Mouse (Mus musculus) heart, embryonic 11.5 days (tissue): Measurements from ENCODE around the gene Sh3gl2. TPM values are rescaled to one million over a fixed set of nuclear protein-coding genes. Genes with fewer than 3 reads are reported as not detected.

ENCODE experiments used
- ATAC-seq: fragments of 200-750 bp; cut with Nextera tagmentation; replicated peaks from 2 replicates; pipeline ENCODE4 v1.8.0; 2017; ENCODE audit warnings: moderate library complexity; ENCODE audit not compliant: insufficient number of reproducible peaks, low FRiP score, low TSS enrichment
- H3K27ac ChIP-seq: fragments of 300-500 bp; sonication (generic); 2 replicates; pipeline ENCODE4 v1.5.1; 2014; ENCODE audit warnings: mild to moderate bottlenecking, low read depth, low read length
- H3K27me3 ChIP-seq: fragments of 300-500 bp; sonication (generic); 2 replicates; pipeline ENCODE4 v1.6.1; 2014; ENCODE audit warnings: mild to moderate bottlenecking, low read length, mixed read lengths; ENCODE audit not compliant: control insufficient read depth, insufficient read depth
- H3K36me3 ChIP-seq: fragments of 300-500 bp; sonication (generic); 2 replicates; pipeline ENCODE4 v1.6.1; 2014; ENCODE audit warnings: mild to moderate bottlenecking, low read length, moderate library complexity, mixed read lengths; ENCODE audit not compliant: control insufficient read depth, insufficient read depth
- H3K4me1 ChIP-seq: fragments of 300-500 bp; sonication (generic); 2 replicates; pipeline ENCODE4 v1.6.1; 2014; ENCODE audit warnings: low read length; ENCODE audit not compliant: control insufficient read depth, insufficient read depth
- H3K4me2 ChIP-seq: fragments of 300-500 bp; sonication (generic); 2 replicates; pipeline ENCODE4 v1.6.1; 2014; ENCODE audit warnings: mild to moderate bottlenecking, moderate library complexity
- H3K4me3 ChIP-seq: fragments of 300-500 bp; sonication (generic); 2 replicates; pipeline ENCODE4 v1.5.1; 2014; ENCODE audit warnings: low read depth, low read length
- H3K9ac ChIP-seq: fragments of 300-500 bp; sonication (generic); 2 replicates; pipeline ENCODE4 v1.6.1; 2014; ENCODE audit warnings: mild to moderate bottlenecking, low read depth, low read length, moderate library complexity
- H3K9me3 ChIP-seq: fragments of 300-500 bp; sonication (generic); replicated peaks from 2 replicates; pipeline ENCODE4 v1.6.1; 2016; ENCODE audit warnings: low read length; ENCODE audit not compliant: control insufficient read depth
- WGBS: fragments of 180-500 bp; shearing (Covaris S2); extraction: QIAGEN DNeasy Blood & Tissue Kit; methylation state at CpG from one replicate; pipeline ENCODE4 v1.1.7; 2014; ENCODE audit not compliant: insufficient replicate concordance; 5-methylcytosine and 5-hydroxymethylcytosine counted together
- polyA plus RNA-seq: library from polyadenylated mRNA; unstranded; fragments of >200 nt; fragmentation: Nextera tagmentation; extraction: Ambion mirVana; gene quantifications from 2 replicates; pipeline ENCODE4 v1.2.1, GENCODE M21; 2014

The Sh3gl2 gene
- polyA plus RNA-seq, 1 experiment from 2014 or later = 0.76 TPM

DNA sequence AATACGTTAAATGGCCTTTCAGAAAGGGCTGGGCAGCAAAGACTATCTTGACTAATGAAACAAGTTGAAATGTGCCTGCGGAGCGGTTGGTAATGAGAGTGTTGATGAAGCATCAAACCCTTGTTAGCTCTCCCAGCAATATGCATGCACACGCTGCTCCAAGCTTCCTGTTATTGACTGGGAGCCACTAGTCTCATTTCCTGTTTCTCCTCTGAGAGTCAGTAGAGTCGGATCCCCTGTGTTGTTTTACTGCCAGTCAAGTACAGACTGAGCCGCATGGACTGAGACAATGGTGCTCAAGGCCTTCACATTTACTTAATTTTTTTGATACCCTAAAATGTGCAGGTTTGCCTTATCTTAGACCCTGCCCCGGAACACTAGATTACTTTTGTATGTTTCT, 386.1 kb downstream of the Sh3gl2 start:
- no peaks in the 10 kb centered on the region for H3K27me3 ChIP-seq
- no peaks in the 10 kb centered on the region for H3K9me3 ChIP-seq
- H3K36me3 ChIP-seq = no peaks in the 10 kb centered on the region
- H3K4me3 ChIP-seq = no peak overlapping the region
- WGBS = 65% methylated on average over 7 of the region's 7 CpGs
- H3K9ac ChIP-seq = no peak overlapping the region
- no peaks in the 10 kb centered on the region for H3K4me1 ChIP-seq
- ATAC-seq = no peak
- no peak overlapping the region for H3K27ac ChIP-seq
- no peak overlapping the region for H3K4me2 ChIP-seq

DNA sequence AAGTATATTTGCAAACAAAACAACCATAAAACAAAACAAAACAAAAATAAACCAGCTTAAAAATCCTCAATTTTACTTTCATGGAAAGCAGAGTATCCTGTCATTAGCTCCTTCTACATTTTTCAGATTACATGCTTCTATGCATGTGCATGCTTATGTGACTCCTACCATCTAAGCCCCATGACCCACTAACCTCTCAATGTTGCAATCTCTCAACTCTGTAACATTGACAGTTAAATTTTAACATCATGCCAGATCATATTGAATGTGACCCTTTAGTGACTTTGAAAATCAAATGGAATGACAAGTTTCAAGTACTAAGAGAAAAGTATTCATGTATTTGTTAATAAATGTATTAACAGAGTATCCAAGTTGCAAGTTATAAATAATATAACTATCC, 389.2 kb downstream of the Sh3gl2 start:
- Histone ChIP-seq H3K4me3 (no peak overlapping the region), H3K4me1 (no peaks in the 10 kb centered on the region), H3K9me3 (no peaks in the 10 kb centered on the region), H3K36me3 (no peaks in the 10 kb centered on the region), H3K27me3 (no peaks in the 10 kb centered on the region), H3K27ac (no peak overlapping the region), H3K4me2 (no peak overlapping the region), H3K9ac (no peak overlapping the region)
- no peak for ATAC-seq

- H3K4me3 ChIP-seq = no peak overlapping the region
- 73% methylated on average over 3 of the region's 3 CpGs for WGBS
- H3K27ac ChIP-seq = no peak overlapping the region
- H3K36me3 ChIP-seq = no peaks in the 10 kb centered on the region
- H3K9ac ChIP-seq = no peak overlapping the region
- no peak for ATAC-seq
- H3K27me3 ChIP-seq = no peaks in the 10 kb centered on the region
- H3K4me2 ChIP-seq = no peak overlapping the region
- H3K9me3 ChIP-seq = no peaks in the 10 kb centered on the region
- no peaks in the 10 kb centered on the region for H3K4me1 ChIP-seq
Observed at GRCm38 (mm10) chr4:85613331-85613730, 408.4 kb downstream of the Sh3gl2 start.

GRCm38 (mm10) chr4:85618746-85619145, 413.8 kb downstream of the Sh3gl2 start:
- WGBS = 81% methylated on average over 5 of the region's 5 CpGs
- H3K9me3 ChIP-seq = no peaks in the 10 kb centered on the region
- no peak overlapping the region for H3K4me3 ChIP-seq
- no peaks in the 10 kb centered on the region for H3K4me1 ChIP-seq
- H3K27me3 ChIP-seq = no peaks in the 10 kb centered on the region
- no peak for ATAC-seq
- H3K36me3 ChIP-seq = no peaks in the 10 kb centered on the region
- H3K4me2 ChIP-seq = no peak overlapping the region
- H3K27ac ChIP-seq = no peak overlapping the region
- no peak overlapping the region for H3K9ac ChIP-seq

GRCm38 (mm10) chr4:85619261-85619660, 414.3 kb downstream of the Sh3gl2 start:
- no peak overlapping the region for H3K4me3 ChIP-seq
- H3K27me3 ChIP-seq = no peaks in the 10 kb centered on the region
- no peak overlapping the region for H3K9ac ChIP-seq
- no peaks in the 10 kb centered on the region for H3K9me3 ChIP-seq
- no peak overlapping the region for H3K27ac ChIP-seq
- no peaks in the 10 kb centered on the region for H3K36me3 ChIP-seq
- no peaks in the 10 kb centered on the region for H3K4me1 ChIP-seq
- no peak for ATAC-seq
- 81% methylated on average over 3 of the region's 3 CpGs for WGBS
- H3K4me2 ChIP-seq = no peak overlapping the region

DNA sequence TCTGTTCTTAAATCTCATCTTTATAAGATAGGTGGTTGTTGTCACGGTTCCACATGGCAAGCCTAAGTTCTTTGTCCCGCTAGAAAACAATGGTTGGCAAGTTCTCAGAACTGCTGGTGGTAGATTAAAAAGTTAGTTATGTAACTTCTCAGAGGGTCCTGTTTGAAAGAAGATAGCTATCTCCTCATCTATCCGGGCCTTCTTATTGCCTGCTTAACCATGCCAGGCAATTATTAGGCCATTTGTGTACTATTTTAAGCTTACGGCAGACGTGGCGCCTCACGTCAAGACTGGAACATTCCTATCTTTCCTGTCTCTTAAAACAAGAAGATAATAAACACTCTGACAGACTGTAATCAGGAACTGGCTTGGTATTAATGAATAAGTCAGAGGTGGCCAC, 424.5 kb downstream of the Sh3gl2 start:
- H3K27me3 ChIP-seq = no peaks in the 10 kb centered on the region
- no peak overlapping the region for H3K4me2 ChIP-seq
- no peak for ATAC-seq
- no peak overlapping the region for H3K4me3 ChIP-seq
- no peaks in the 10 kb centered on the region for H3K9me3 ChIP-seq
- H3K4me1 ChIP-seq = no peaks in the 10 kb centered on the region
- H3K9ac ChIP-seq = no peak overlapping the region
- no peak overlapping the region for H3K27ac ChIP-seq
- H3K36me3 ChIP-seq = no peaks in the 10 kb centered on the region
- 49% methylated on average over 7 of the region's 7 CpGs for WGBS

DNA sequence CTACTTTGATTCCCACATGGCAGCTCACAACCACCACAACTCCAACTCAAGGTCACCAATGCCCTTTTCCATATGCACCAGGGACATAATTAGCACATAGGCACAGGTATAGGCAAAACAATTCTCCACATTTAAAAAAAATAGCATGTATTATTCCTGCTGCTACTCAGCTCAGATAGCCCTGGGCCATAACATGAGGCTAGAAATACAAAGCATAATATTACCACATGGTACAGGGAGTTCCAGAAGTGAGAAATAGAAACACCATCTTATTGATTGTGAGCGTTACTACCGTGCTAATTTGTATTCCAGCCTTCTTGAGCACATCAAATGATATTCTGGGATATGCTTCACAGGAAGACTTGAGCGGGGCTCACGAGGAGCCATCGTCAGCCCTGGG, 464.3 kb downstream of the Sh3gl2 start:
- no peak overlapping the region for H3K4me2 ChIP-seq
- WGBS = 77% methylated on average over 5 of the region's 5 CpGs
- H3K27me3 ChIP-seq = no peaks in the 10 kb centered on the region
- no peak overlapping the region for H3K27ac ChIP-seq
- no peak overlapping the region for H3K4me3 ChIP-seq
- H3K9ac ChIP-seq = no peak overlapping the region
- no peaks in the 10 kb centered on the region for H3K36me3 ChIP-seq
- no peaks in the 10 kb centered on the region for H3K9me3 ChIP-seq
- H3K4me1 ChIP-seq = no peaks in the 10 kb centered on the region
- ATAC-seq = no peak

GRCm38 (mm10) chr4:85669735-85670134, 464.8 kb downstream of the Sh3gl2 start:
- WGBS = 67% methylated on average over 1 of the region's 1 CpGs
- no peak for ATAC-seq

GRCm38 (mm10) chr4:85672290-85672689, 467.4 kb downstream of the Sh3gl2 start:
- Histone ChIP-seq H3K36me3 (no peaks in the 10 kb centered on the region), H3K9ac (no peak overlapping the region), H3K4me1 (no peaks in the 10 kb centered on the region), H3K27ac (no peak overlapping the region), H3K4me2 (no peak overlapping the region), H3K9me3 (no peaks in the 10 kb centered on the region), H3K27me3 (no peaks in the 10 kb centered on the region), H3K4me3 (no peak overlapping the region)
- WGBS = 54% methylated on average over 4 of the region's 4 CpGs
- ATAC-seq = no peak

More at GRCm38 (mm10) chr4:85669735-85670134, 464.8 kb downstream of the Sh3gl2 start:
- Histone ChIP-seq H3K27ac (no peak overlapping the region), H3K36me3 (no peaks in the 10 kb centered on the region), H3K4me2 (no peak overlapping the region), H3K27me3 (no peaks in the 10 kb centered on the region), H3K4me1 (no peaks in the 10 kb centered on the region), H3K9me3 (no peaks in the 10 kb centered on the region), H3K4me3 (no peak overlapping the region), H3K9ac (no peak overlapping the region)
